Mouse (Mus musculus) liver, postnatal 0 days (tissue): ENCODE data around the gene Akr1c13. TPM values are rescaled to one million over a fixed set of nuclear protein-coding genes. Genes with fewer than 3 reads are reported as not detected.
"Not testable (repeated sequence)": the region's sequence is repeated elsewhere in the genome, so short reads cannot be mapped to it uniquely, and the experiment has no call there.

ENCODE experiments used
- ATAC-seq: fragments of 200-750 bp; cut with Nextera tagmentation; 2 replicates; pipeline ENCODE4 v1.8.0; 2017; ENCODE audit warnings: mild to moderate bottlenecking, moderate library complexity
- DNase-seq: peaks from one replicate; pipeline ENCODE4 v3.0.0-alpha.2; 2016
- H3K27ac ChIP-seq: fragments of 300-500 bp; sonication (generic); 2 replicates; pipeline ENCODE4 v1.5.1; 2014; ENCODE audit warnings: antibody characterized with exemption, moderate library complexity, mild to moderate bottlenecking, low read depth
- H3K27me3 ChIP-seq: fragments of 300-500 bp; sonication (generic); 2 replicates; pipeline ENCODE4 v1.6.1; 2014; ENCODE audit warnings: low read length, control low read depth, mixed read lengths; ENCODE audit not compliant: insufficient read depth
- H3K36me3 ChIP-seq: fragments of 300-500 bp; sonication (generic); replicated peaks from 2 replicates; pipeline ENCODE4 v1.6.1; 2014; ENCODE audit warnings: mild to moderate bottlenecking, control low read depth, low read length, moderate library complexity, mixed read lengths; ENCODE audit not compliant: insufficient read depth
- H3K4me1 ChIP-seq: fragments of 300-500 bp; sonication (generic); 2 replicates; pipeline ENCODE4 v1.6.1; 2014; ENCODE audit warnings: antibody characterized with exemption, mild to moderate bottlenecking, control low read depth; ENCODE audit not compliant: insufficient read depth
- H3K4me2 ChIP-seq: fragments of 300-500 bp; sonication (generic); 2 replicates; pipeline ENCODE4 v1.6.1; 2014; ENCODE audit warnings: low read depth, mild to moderate bottlenecking, low read length, moderate library complexity, mixed read lengths
- H3K4me3 ChIP-seq: fragments of 300-500 bp; sonication (generic); 2 replicates; pipeline ENCODE4 v1.5.1; 2014; ENCODE audit warnings: low read depth, low read length
- H3K9ac ChIP-seq: fragments of 300-500 bp; sonication (generic); replicated peaks from 2 replicates; pipeline ENCODE4 v1.6.1; 2014; ENCODE audit warnings: mild to moderate bottlenecking, moderate library complexity
- H3K9me3 ChIP-seq: fragments of 300-500 bp; sonication (generic); 2 replicates; pipeline ENCODE4 v1.6.1; 2016; ENCODE audit warnings: mild to moderate bottlenecking, control low read depth, low read length, mixed read lengths
- CTCF ChIP-seq: sonication (generic); IDR thresholded peaks from 2 replicates; pipeline ENCODE4 v1.5.1; 2016; ENCODE audit warnings: antibody characterized with exemption, low read depth
- EP300 ChIP-seq: IDR thresholded peaks from 2 replicates; pipeline ENCODE4 v1.6.1; 2016; ENCODE audit warnings: antibody characterized with exemption, low read depth, mild to moderate bottlenecking
- WGBS: fragments of 180-500 bp; shearing (Covaris S2); extraction: QIAGEN DNeasy Blood & Tissue Kit; methylation state at CpG from one replicate; pipeline ENCODE4 v1.1.7; 2014; ENCODE audit not compliant: insufficient replicate concordance; 5-methylcytosine and 5-hydroxymethylcytosine counted together
- polyA plus RNA-seq: library from polyadenylated mRNA; unstranded; fragments of >200 nt; fragmentation: Nextera tagmentation; extraction: Ambion mirVana; gene quantifications from 2 replicates; pipeline ENCODE4 v1.2.1, GENCODE M21; 2015

Gene Akr1c13
- polyA plus RNA-seq, 1 experiment from 2014 or later: 42.7 TPM

DNA sequence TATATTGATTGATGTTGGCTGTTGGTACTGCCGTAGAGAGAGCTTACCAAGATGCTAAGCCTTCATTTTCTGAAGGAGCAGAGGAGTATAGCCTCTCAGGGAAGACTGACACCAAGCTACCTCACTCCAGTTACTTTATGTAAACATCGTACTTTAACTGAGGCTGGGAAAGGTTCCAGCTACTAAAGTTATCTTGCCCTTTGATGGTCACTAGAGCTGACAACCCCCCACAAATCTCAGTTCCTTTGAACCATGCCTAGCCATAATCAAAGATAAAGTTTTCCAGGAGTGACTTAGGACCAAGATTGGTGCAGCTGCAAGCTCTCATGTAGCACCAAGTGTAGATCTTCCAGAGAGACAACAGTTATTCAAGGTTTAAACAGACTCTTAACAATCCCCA is 18.0 kb upstream of the Akr1c13 start:
- no peaks in the 10 kb centered on the region for H3K36me3 ChIP-seq
- no peak overlapping the region for H3K27ac ChIP-seq
- ATAC-seq (no peak), DNase-seq (no peak)
- H3K4me3 ChIP-seq: no peak overlapping the region
- no peak overlapping the region for H3K4me2 ChIP-seq
- H3K9ac ChIP-seq: no peak overlapping the region
- H3K27me3 ChIP-seq: no peaks in the 10 kb centered on the region
- TF ChIP-seq CTCF (no peak), EP300 (no peak)
- H3K4me1 ChIP-seq: no peaks in the 10 kb centered on the region
- no peaks in the 10 kb centered on the region for H3K9me3 ChIP-seq
- 45% methylated on average over 2 of the region's 2 CpGs for WGBS

- ATAC-seq, H3K4me2 ChIP-seq, DNase-seq, H3K36me3 ChIP-seq, H3K9me3 ChIP-seq, H3K4me1 ChIP-seq, H3K27ac ChIP-seq, H3K27me3 ChIP-seq, H3K4me3 ChIP-seq, H3K9ac ChIP-seq: not testable (repeated sequence)
- WGBS: 75% methylated on average over 4 of the region's 4 CpGs
Measured at GRCm38 (mm10) chr13:4181321-4181720, 9.6 kb upstream of the Akr1c13 start.

GRCm38 (mm10) chr13:4183116-4183515 is 7.8 kb upstream of the Akr1c13 start:
- ATAC-seq (no peak), DNase-seq (no peak)
- Histone ChIP-seq H3K36me3 (no peaks in the 10 kb centered on the region), H3K9ac (no peak overlapping the region), H3K4me3 (no peak overlapping the region), H3K9me3 (no peaks in the 10 kb centered on the region), H3K4me2 (no peak overlapping the region), H3K4me1 (no peaks in the 10 kb centered on the region), H3K27me3 (no peaks in the 10 kb centered on the region), H3K27ac (no peak overlapping the region)
- WGBS: 76% methylated on average over 9 of the region's 9 CpGs
- TF ChIP-seq CTCF: no peak
- TF ChIP-seq EP300: no peak

DNA sequence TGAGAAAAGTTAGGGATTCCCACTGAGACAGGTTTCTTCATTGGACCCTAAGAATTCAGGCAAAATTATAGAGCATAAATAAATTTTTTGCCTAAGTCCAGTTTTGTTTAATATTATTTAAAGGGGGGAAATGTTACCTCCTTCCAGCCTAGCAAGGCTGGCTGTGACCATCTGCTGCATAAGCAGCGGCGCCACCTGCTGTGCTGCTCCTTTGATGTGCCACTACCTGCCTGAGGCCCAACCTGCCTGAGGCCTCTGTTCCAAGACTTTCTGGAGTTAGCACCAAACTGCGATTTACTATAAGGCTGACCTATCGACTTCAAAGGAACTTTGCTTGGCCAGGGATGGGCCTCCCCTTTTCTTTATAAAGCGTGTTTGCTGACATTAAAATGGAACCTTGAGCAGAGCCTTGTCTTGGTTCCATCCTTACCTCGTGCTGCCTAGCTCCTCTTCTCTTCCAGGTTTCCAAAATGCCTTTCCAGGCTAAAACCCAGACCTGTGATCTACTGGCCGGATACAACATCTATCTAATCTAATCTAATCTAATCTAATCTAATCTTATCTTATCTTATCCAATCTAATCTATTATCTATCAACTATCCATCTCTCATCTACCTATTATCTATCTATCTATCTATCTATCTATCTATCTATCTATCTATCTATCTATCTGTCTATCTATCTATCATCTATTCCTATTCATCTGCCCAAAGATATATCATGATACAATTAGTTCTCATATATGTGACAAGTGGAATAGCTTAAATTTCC is 4.1 kb upstream of the Akr1c13 start:
- H3K27me3 ChIP-seq, H3K27ac ChIP-seq, H3K36me3 ChIP-seq, H3K4me1 ChIP-seq, H3K9ac ChIP-seq, H3K9me3 ChIP-seq, H3K4me2 ChIP-seq, H3K4me3 ChIP-seq, ATAC-seq: not testable (repeated sequence)
- TF ChIP-seq CTCF: peak; percentile 57
- 78% methylated on average over 7 of the region's 7 CpGs for WGBS
- peak; percentile 39 for DNase-seq

- 70% methylated on average over 2 of the region's 2 CpGs for WGBS
- TF ChIP-seq CTCF (peak; percentile 54), EP300 (no peak)
- H3K27me3 ChIP-seq: no peaks in the 10 kb centered on the region
- H3K36me3 ChIP-seq: no peaks in the 10 kb centered on the region
- H3K9ac ChIP-seq: no peak overlapping the region
- H3K4me1 ChIP-seq: 0 out of 2 replicates have a peak, but pooled peaks cover 2% of the 10 kb centered on the region
- no peak overlapping the region for H3K27ac ChIP-seq
- DNase-seq (no peak), ATAC-seq (no peak)
- no peaks in the 10 kb centered on the region for H3K9me3 ChIP-seq
- H3K4me3 ChIP-seq: no peak overlapping the region
- no peak overlapping the region for H3K4me2 ChIP-seq
Measured at GRCm38 (mm10) chr13:4188174-4188573, 2.8 kb upstream of the Akr1c13 start.

GRCm38 (mm10) chr13:4192511-4192910 is 1.6 kb downstream of the Akr1c13 start:
- Histone ChIP-seq H3K4me2 (no peak overlapping the region; the same call in 1 of the 2 replicates), H3K9ac (no peak overlapping the region), H3K27ac (no peak overlapping the region), H3K27me3 (no peaks in the 10 kb centered on the region), H3K4me3 (no peak overlapping the region), H3K9me3 (no peaks in the 10 kb centered on the region), H3K4me1 (0 out of 2 replicates have a peak, but pooled peaks cover 2% of the 10 kb centered on the region), H3K36me3 (no peaks in the 10 kb centered on the region)
- no peak for DNase-seq
- ATAC-seq: no peak
- 48% methylated on average over 3 of the region's 3 CpGs for WGBS
- TF ChIP-seq EP300 (no peak), CTCF (no peak)
